Mouse (Mus musculus) B cell, adult 67 days (primary cell): Measurements from ENCODE around the gene Olfr531. TPM values are rescaled to one million over a fixed set of nuclear protein-coding genes. Genes with fewer than 3 reads are reported as not detected.

Source experiments
- total RNA-seq, 2 experiments: library from RNA; stranded (reverse); gene quantifications; 4 replicates each; pipeline ENCODE4 v1.2.4; 2023

Olfr531 gene
- total RNA-seq, result not detected

GRCm38 (mm10) chr7:140402818-140403217 lies at the start of gene Olfr531:
TSS of gene Olfr531 (minus strand) at chr7:140402918.

DNA sequence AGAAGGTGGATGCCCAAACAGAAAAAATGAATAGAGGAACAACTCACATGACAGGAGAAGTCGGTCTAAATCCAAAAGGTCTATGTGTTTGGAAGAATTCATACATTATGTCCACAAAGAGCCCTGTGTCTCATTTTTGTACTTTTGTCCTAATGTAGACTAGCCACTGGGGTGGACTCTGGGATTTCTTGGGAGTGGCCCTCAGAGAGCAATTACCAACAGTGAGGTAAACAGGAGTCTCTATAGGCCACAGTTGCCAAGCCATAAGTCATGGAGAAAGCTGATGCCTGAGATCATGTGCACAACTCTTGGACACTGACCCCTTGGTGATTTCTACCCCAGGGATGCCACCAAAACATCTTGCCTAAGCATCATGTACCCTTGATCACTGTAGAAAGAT lies 18.8 kb upstream of the Olfr531 start, which contains the start of gene Olfr532:
TSS of gene Olfr532 (minus strand) at position 101 of the 400 bp plus-strand sequence.

DNA sequence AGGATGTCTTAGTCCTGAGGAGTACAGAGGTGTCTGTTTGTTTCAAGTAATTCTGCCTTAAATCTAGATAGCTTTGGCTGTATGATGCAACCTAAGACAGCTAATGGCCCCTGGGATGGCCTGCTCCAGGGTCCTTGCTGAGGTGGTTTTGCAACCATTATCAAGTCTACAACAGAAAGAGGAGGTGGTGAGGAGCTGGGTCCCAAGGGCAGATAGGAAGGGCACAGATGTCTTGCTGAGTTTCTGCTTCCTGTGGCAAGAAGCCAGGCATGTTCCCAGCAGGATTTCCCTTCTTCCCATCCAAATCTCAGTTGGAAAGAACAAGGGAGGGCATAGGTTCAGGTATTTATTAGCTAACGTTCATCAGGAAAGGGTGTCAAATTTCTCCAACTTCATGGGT lies 26.5 kb downstream of the Olfr531 start, which contains the start of gene Olfr530:
TSS of gene Olfr530 (minus strand) at position 101 of the 400 bp plus-strand sequence.

DNA sequence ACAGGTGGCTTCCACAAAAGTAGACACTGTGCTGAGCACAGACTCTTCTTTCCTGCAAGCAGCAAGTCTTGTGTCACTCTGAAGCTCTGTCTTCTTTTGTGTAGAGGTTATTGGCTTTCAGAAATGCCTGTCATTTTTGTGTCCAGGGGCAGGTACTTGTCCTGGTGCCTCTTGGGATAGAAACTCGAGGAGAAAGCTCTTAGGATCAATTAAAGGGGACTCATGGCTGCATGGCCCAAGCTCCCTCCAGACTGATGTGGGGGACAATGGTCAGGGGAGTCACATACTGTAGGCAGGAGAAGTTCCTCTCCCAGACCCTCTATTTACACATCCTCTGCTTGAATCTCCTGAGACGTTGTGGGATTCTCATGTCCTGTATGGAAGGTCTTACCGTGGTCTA lies 41.1 kb downstream of the Olfr531 start, which contains the start of gene Olfr60:
TSS of gene Olfr60 (minus strand) at position 101 of the 400 bp plus-strand sequence.

Other genes with a start within 250 kb of the Olfr531 start
- gene Sprn, start 248.0 kb downstream of the Olfr531 start, total RNA-seq, result not detected
- gene Olfr522, start 238.2 kb downstream of the Olfr531 start, total RNA-seq, result not detected
- gene Olfr523, start 229.7 kb downstream of the Olfr531 start, total RNA-seq, result not detected
- gene Olfr524, start 197.0 kb downstream of the Olfr531 start, total RNA-seq, result not detected
- not detected for gene Cd163l1, start 184.7 kb downstream of the Olfr531 start, total RNA-seq
- not detected for gene 5830411N06Rik, start 155.6 kb downstream of the Olfr531 start, total RNA-seq
- gene Olfr525, start 82.1 kb downstream of the Olfr531 start, total RNA-seq, result not detected
- not detected for gene Olfr527, start 68.9 kb downstream of the Olfr531 start, total RNA-seq
- not detected for gene Olfr60, start 41.2 kb downstream of the Olfr531 start, total RNA-seq
- not detected for gene Olfr530, start 26.6 kb downstream of the Olfr531 start, total RNA-seq
- gene Olfr532, start 18.7 kb upstream of the Olfr531 start, total RNA-seq, result not detected
- gene Olfr533, start 60.5 kb upstream of the Olfr531 start, total RNA-seq, result not detected
- gene Olfr535, start 81.3 kb upstream of the Olfr531 start, total RNA-seq, result not detected
- not detected for gene Olfr536, start 104.5 kb upstream of the Olfr531 start, total RNA-seq
- gene Olfr538, start 165.0 kb upstream of the Olfr531 start, total RNA-seq, result not detected
- not detected for gene Olfr46, start 198.4 kb upstream of the Olfr531 start, total RNA-seq
- gene Olfr61, start 226.1 kb upstream of the Olfr531 start, total RNA-seq, result not detected
- gene Olfr53, start 243.5 kb upstream of the Olfr531 start, total RNA-seq, result not detected